Mouse (Mus musculus) kidney, adult 2 months (tissue): ENCODE data around the gene Mars2. TPM values are rescaled to one million over a fixed set of nuclear protein-coding genes. Genes with fewer than 3 reads are reported as not detected.

ENCODE experiments used
- DNase-seq: peaks from one replicate; pipeline ENCODE4 v3.0.0; 2021
- H3K27ac ChIP-seq: fragments of 200-500 bp; 2 replicates; pipeline ENCODE4 v1.5.1; 2012; ENCODE audit warnings: low read depth, low read length, control low read depth, inconsistent platforms; ENCODE audit not compliant: insufficient read depth
- H3K27me3 ChIP-seq: fragments of 200-500 bp; replicated peaks from 2 replicates; pipeline ENCODE4 v1.6.1; 2012; ENCODE audit warnings: mild to moderate bottlenecking, moderate library complexity, low read length, inconsistent platforms; ENCODE audit not compliant: control insufficient read depth, insufficient read depth
- H3K36me3 ChIP-seq: fragments of 200-500 bp; 2 replicates; pipeline ENCODE4 v1.6.1; 2012; ENCODE audit warnings: mild to moderate bottlenecking, moderate library complexity, low read length, inconsistent platforms; ENCODE audit not compliant: control insufficient read depth, insufficient read depth
- H3K4me1 ChIP-seq: fragments of 200-500 bp; 2 replicates; pipeline ENCODE4 v1.6.1; 2011; ENCODE audit warnings: low read length; ENCODE audit not compliant: control insufficient read depth, insufficient read depth
- H3K4me3 ChIP-seq: fragments of 200-500 bp; 2 replicates; pipeline ENCODE4 v1.5.1; 2011; ENCODE audit warnings: mild to moderate bottlenecking, low read depth, low read length, control low read depth; ENCODE audit not compliant: insufficient read depth
- CTCF ChIP-seq: fragments of 200-500 bp; conservative IDR thresholded peaks from 2 replicates; pipeline ENCODE4 v1.5.1; 2011; ENCODE audit warnings: low read depth, mild to moderate bottlenecking, control low read depth, low read length, moderate library complexity, mixed read lengths; ENCODE audit not compliant: insufficient read depth, insufficient read length
- POLR2A ChIP-seq: fragments of 200-500 bp; IDR thresholded peaks from one replicate; pipeline ENCODE4 v1.6.1; 2011; ENCODE audit warnings: low read depth, low read length, control low read depth
- WGBS: fragments of 180-500 bp; shearing (Covaris S2); methylation state at CpG from one replicate; pipeline ENCODE4 v1.1.7; 2018; 5-methylcytosine and 5-hydroxymethylcytosine counted together
- polyA plus RNA-seq: library from polyadenylated mRNA; depleted of rRNA; stranded (reverse); fragments of >200 nt; gene quantifications from 2 replicates; pipeline ENCODE4 v1.2.3, GENCODE M21; 2012

Mars2 gene
- polyA plus RNA-seq, 1 experiment: 1.6 TPM

GRCm38 (mm10) chr1:55211081-55211480, 25.9 kb upstream of the Mars2 start:
- TF ChIP-seq POLR2A (no peak), CTCF (no peak)
- DNase-seq: no peak
- no peak overlapping the region for H3K4me3 ChIP-seq

GRCm38 (mm10) chr1:55212771-55213170, 24.2 kb upstream of the Mars2 start:
- no peaks in the 10 kb centered on the region for H3K27me3 ChIP-seq
- H3K4me1 ChIP-seq: no peaks in the 10 kb centered on the region; the same call in 1 of the 2 replicates
- no peaks in the 10 kb centered on the region for H3K36me3 ChIP-seq
- no peak for DNase-seq
- TF ChIP-seq POLR2A (no peak), CTCF (no peak)
- no peak overlapping the region for H3K4me3 ChIP-seq
- no peak overlapping the region for H3K27ac ChIP-seq
- 90% methylated on average over 4 of the region's 4 CpGs for WGBS

More at GRCm38 (mm10) chr1:55211081-55211480, 25.9 kb upstream of the Mars2 start:
- Histone ChIP-seq H3K4me1 (no peaks in the 10 kb centered on the region; the same call in 1 of the 2 replicates), H3K27me3 (no peaks in the 10 kb centered on the region), H3K27ac (no peak overlapping the region), H3K36me3 (no peaks in the 10 kb centered on the region)
- 84% methylated on average over 8 of the region's 8 CpGs for WGBS

GRCm38 (mm10) chr1:55213475-55213874, 23.5 kb upstream of the Mars2 start:
- DNase-seq: no peak
- H3K27me3 ChIP-seq: no peaks in the 10 kb centered on the region
- TF ChIP-seq POLR2A: no peak
- no peak for TF ChIP-seq CTCF
- no peak overlapping the region for H3K27ac ChIP-seq
- no peak overlapping the region for H3K4me3 ChIP-seq
- H3K36me3 ChIP-seq: no peaks in the 10 kb centered on the region
- no peaks in the 10 kb centered on the region; the same call in 1 of the 2 replicates for H3K4me1 ChIP-seq
- 37% methylated on average over 6 of the region's 6 CpGs for WGBS

- H3K36me3 ChIP-seq: no peaks in the 10 kb centered on the region
- no peaks in the 10 kb centered on the region for H3K27me3 ChIP-seq
- H3K4me1 ChIP-seq: no peaks in the 10 kb centered on the region; the same call in 1 of the 2 replicates
- DNase-seq: no peak
- H3K27ac ChIP-seq: no peak overlapping the region
- 88% methylated on average over 6 of the region's 6 CpGs for WGBS
- H3K4me3 ChIP-seq: no peak overlapping the region
- TF ChIP-seq POLR2A (no peak), CTCF (no peak)
Observed at GRCm38 (mm10) chr1:55213936-55214335, 23.0 kb upstream of the Mars2 start.

- Histone ChIP-seq H3K4me1 (no peaks in the 10 kb centered on the region; the same call in 1 of the 2 replicates), H3K4me3 (no peak overlapping the region), H3K27me3 (no peaks in the 10 kb centered on the region), H3K27ac (no peak overlapping the region), H3K36me3 (no peaks in the 10 kb centered on the region)
- WGBS: 40% methylated on average over 11 of the region's 11 CpGs
- peak; percentile 65 for DNase-seq
- no peak for TF ChIP-seq POLR2A
- TF ChIP-seq CTCF: no peak
Observed at GRCm38 (mm10) chr1:55215185-55215813, 21.7 kb upstream of the Mars2 start.

GRCm38 (mm10) chr1:55217191-55217590, 19.8 kb upstream of the Mars2 start:
- no peaks in the 10 kb centered on the region for H3K27me3 ChIP-seq
- no peak overlapping the region for H3K27ac ChIP-seq
- TF ChIP-seq CTCF (no peak), POLR2A (no peak)
- no peak overlapping the region for H3K4me3 ChIP-seq
- H3K36me3 ChIP-seq: no peaks in the 10 kb centered on the region
- DNase-seq: no peak
- 0 out of 2 replicates have a peak, but pooled peaks cover 4% of the 10 kb centered on the region for H3K4me1 ChIP-seq
- 28% methylated on average over 2 of the region's 2 CpGs for whole genome bisulfite sequencing

GRCm38 (mm10) chr1:55221352-55221751, 15.6 kb upstream of the Mars2 start:
- TF ChIP-seq CTCF (no peak), POLR2A (no peak)
- Histone ChIP-seq H3K27me3 (no peaks in the 10 kb centered on the region), H3K27ac (no peak overlapping the region), H3K36me3 (no peaks in the 10 kb centered on the region), H3K4me1 (0 out of 2 replicates have a peak, but pooled peaks cover 4% of the 10 kb centered on the region), H3K4me3 (no peak overlapping the region)
- 69% methylated on average over 4 of the region's 4 CpGs for WGBS
- DNase-seq: peak; percentile 44

GRCm38 (mm10) chr1:55223026-55223425, 14.0 kb upstream of the Mars2 start:
- no peaks in the 10 kb centered on the region for H3K27me3 ChIP-seq
- H3K4me1 ChIP-seq: 0 out of 2 replicates have a peak, but pooled peaks cover 4% of the 10 kb centered on the region
- no peak overlapping the region for H3K27ac ChIP-seq
- DNase-seq: no peak
- no peak for TF ChIP-seq POLR2A
- no peak for TF ChIP-seq CTCF
- no peak overlapping the region for H3K4me3 ChIP-seq
- H3K36me3 ChIP-seq: no peaks in the 10 kb centered on the region
- 80% methylated on average over 7 of the region's 7 CpGs for WGBS
